Mouse (Mus musculus): Measurements from ENCODE around the gene Bcl2l11. TPM values are rescaled to one million over a fixed set of nuclear protein-coding genes. Genes with fewer than 3 reads are reported as not detected.
"Not testable (repeated sequence)": the region's sequence is repeated elsewhere in the genome, so short reads cannot be mapped to it uniquely, and the experiment has no call there.

Gene Bcl2l11
- polyA plus RNA-seq, 1 experiment from 2014 or later = 26.2 TPM

DNA sequence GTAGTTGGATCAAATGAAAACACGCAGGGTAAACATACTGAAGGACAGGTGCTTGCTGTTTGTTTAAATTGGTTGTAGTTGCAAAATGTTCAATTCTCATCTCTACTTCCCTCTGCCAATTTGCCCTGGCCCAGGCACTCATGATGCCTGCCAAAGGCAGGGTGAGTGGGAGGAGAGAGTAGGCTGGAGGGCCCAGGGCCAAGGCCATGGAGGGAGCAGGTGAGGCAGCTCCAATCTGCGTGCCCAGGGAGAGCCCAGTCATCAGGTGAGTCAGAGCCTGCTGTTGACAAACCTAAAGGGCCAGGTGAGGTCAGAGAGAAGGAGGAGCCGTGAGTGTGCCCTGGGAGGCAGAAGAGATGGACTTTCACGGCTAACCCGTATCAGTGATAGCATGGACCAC is 46.4 kb downstream of the Bcl2l11 start:
- Histone ChIP-seq H3K36me3 (no peaks in the 10 kb centered on the region), H3K27ac (no peak overlapping the region), H3K9me3 (no peaks in the 10 kb centered on the region), H3K27me3 (ENCODE audit: insufficient read depth, poor library complexity, severe bottlenecking) (no peaks in the 10 kb centered on the region), H3K4me3 (no peak overlapping the region), H3K4me1 (replicated peaks) (peaks cover 37% of the 10 kb centered on the region)
- WGBS = 93% methylated on average over 5 of the region's 5 CpGs
- DNase-seq (ENCODE audit: low spot score) = no peak

DNA sequence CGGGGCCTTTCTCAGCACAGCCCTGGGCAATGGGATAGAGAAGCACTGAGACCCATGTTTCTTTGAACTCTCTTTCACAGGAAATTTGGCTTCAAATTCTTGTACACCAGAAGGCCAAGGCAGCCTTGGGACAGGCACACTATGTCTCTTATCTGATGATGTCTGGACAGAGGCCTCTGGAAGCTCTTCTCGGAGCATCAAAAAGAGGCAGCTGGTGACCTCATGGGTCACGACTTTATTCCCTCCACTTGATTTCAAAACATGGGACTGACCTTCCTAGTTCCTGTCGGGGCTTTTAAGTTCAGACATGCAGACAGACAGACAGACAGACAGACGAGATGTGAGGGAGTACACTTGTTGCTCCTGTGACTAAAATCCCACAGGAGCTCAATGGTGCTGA is 48.3 kb downstream of the Bcl2l11 start:
- H3K27me3 ChIP-seq (ENCODE audit: insufficient read depth, poor library complexity, severe bottlenecking) = no peaks in the 10 kb centered on the region
- H3K4me1 ChIP-seq (replicated peaks) = peaks cover 48% of the 10 kb centered on the region
- DNase-seq (ENCODE audit: low spot score) = no peak
- 51% methylated on average over 5 of the region's 5 CpGs for WGBS
- no peaks in the 10 kb centered on the region for H3K9me3 ChIP-seq
- H3K36me3 ChIP-seq = no peaks in the 10 kb centered on the region
- no peak overlapping the region for H3K27ac ChIP-seq
- no peak overlapping the region for H3K4me3 ChIP-seq

DNA sequence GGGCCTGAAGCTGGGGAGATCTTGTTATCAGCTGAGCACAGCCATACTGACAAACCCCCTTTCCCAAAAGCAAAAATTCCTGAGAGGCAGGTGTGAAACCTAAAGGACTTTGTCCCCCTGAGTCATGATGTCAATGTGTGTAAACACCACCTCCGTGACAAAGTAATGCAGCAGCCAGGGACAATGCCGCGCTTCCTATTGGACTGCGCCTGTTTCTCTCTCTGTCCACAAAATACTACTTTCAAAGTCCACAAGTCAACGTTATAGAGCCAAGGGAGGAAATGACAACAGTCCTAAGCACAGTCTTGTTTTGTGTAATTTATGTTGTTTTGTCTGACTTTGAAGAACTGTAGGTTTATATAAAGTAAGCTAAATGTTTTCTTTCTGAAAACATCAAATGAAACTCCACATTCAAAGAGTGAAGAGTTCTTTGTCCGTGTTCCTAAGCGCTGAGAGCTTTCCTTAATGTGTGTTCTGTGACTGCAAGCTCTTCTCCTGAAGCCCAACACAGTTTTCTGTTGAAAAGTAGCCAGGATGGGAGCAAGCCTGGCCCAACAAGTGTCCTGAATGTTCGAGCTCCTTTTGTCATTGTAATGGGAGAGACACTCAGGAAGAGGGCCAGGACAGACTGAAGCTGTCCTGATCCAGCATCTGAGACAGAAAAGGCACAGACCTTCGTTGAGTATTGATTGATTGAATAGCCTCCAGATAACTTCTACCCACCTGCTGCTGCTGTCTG is 48.9 kb downstream of the Bcl2l11 start:
- H3K9me3 ChIP-seq = no peaks in the 10 kb centered on the region
- H3K4me3 ChIP-seq = no peak overlapping the region
- peaks cover 51% of the 10 kb centered on the region for H3K4me1 ChIP-seq (replicated peaks)
- H3K36me3 ChIP-seq = no peaks in the 10 kb centered on the region
- no peak for DNase-seq (ENCODE audit: low spot score)
- no peak overlapping the region for H3K27ac ChIP-seq
- no peaks in the 10 kb centered on the region for H3K27me3 ChIP-seq (ENCODE audit: insufficient read depth, poor library complexity, severe bottlenecking)
- 69% methylated on average over 9 of the region's 9 CpGs for WGBS

DNA sequence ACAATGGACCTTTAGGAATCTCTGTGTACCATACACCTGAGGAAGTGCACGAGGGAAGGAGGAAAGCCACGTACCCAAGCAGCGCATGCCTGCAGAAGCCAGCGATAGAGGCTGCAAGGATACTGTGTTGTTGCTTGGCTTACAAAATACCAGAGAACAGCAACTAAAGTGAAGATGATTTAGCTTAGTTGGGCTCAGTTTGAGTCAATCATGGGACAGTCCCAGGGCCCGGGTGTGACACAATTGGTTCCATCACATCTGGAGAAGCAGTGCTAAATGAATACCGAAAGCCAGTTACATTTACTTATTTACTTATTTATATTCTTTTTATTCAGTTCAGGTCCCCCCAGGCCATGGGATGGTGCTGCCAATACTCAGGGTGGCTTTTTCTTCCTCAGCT is 49.8 kb downstream of the Bcl2l11 start:
- DNase-seq (ENCODE audit: low spot score) = no peak
- H3K36me3 ChIP-seq = no peaks in the 10 kb centered on the region
- WGBS = 94% methylated on average over 6 of the region's 6 CpGs
- H3K4me1 ChIP-seq (replicated peaks) = peaks cover 54% of the 10 kb centered on the region
- no peaks in the 10 kb centered on the region for H3K9me3 ChIP-seq
- H3K4me3 ChIP-seq = no peak overlapping the region
- H3K27ac ChIP-seq = no peak overlapping the region
- no peaks in the 10 kb centered on the region for H3K27me3 ChIP-seq (ENCODE audit: insufficient read depth, poor library complexity, severe bottlenecking)

DNA sequence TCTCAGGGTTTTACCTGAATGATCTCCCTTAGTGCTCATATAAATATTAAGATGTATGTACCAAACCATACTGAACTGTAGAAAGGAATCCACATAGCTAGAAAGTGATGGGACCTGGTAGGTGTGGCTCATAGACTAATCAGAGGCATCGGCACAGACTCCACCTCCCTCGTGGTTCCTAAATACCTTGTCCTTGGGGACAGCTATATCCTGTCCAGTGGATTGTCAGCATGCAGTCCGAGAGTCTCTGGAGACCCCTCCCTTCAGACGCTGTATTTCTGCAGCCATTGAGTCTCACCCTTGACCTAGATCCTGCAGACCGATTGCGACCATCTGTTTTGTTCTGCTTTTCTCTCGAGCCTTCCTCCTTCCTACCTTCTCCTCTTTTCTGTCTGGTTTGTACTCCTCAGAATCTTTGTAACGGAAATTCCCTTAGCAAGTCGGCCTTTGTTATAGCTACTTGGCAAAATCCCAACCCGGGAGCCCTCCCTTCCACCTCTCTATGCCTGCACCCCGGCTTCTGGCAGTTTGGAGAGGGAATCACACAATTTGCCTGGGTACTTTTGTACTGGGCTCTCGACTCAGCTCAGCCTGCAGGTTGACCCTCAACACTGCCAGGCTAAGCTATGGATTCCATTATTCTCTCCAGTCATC is 50.7 kb downstream of the Bcl2l11 start:
- no peaks in the 10 kb centered on the region for H3K9me3 ChIP-seq
- peaks cover 54% of the 10 kb centered on the region for H3K4me1 ChIP-seq (replicated peaks)
- no peaks in the 10 kb centered on the region for H3K27me3 ChIP-seq (ENCODE audit: insufficient read depth, poor library complexity, severe bottlenecking)
- WGBS = 65% methylated on average over 12 of the region's 12 CpGs
- no peak for DNase-seq (ENCODE audit: low spot score)
- no peak overlapping the region for H3K4me3 ChIP-seq
- H3K36me3 ChIP-seq = no peaks in the 10 kb centered on the region
- peak overlapping the region; percentile 56 for H3K27ac ChIP-seq

DNA sequence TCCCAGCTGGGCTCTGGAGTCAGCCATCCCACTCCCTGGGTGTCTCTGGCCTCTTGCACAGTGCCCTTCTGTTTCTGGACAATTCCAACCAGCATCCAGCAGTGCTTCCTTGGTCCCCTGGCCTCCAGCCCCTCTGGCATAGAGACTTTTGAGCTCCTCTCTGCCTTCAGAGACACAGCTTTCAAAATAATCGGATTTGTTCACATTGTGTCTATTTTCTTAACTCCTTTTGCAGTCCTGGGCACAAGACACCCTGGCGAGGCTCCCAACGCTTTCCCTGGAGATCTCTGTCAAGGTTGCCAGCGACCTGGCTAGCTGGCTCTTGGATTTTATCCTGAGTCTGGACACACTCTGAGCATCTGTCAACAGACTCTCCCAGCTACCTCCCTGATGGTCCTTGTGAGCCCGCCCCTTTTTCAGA is 51.4 kb downstream of the Bcl2l11 start:
- no peaks in the 10 kb centered on the region for H3K27me3 ChIP-seq (ENCODE audit: insufficient read depth, poor library complexity, severe bottlenecking)
- WGBS = 62% methylated on average over 5 of the region's 5 CpGs
- H3K4me1 ChIP-seq (replicated peaks) = peaks cover 54% of the 10 kb centered on the region
- 0 out of 2 replicates have a peak, but pooled peaks cover 3% of the 10 kb centered on the region for H3K9me3 ChIP-seq
- no peaks in the 10 kb centered on the region for H3K36me3 ChIP-seq
- peak overlapping the region; percentile 56 for H3K27ac ChIP-seq
- DNase-seq (ENCODE audit: low spot score) = no peak
- no peak overlapping the region for H3K4me3 ChIP-seq

DNA sequence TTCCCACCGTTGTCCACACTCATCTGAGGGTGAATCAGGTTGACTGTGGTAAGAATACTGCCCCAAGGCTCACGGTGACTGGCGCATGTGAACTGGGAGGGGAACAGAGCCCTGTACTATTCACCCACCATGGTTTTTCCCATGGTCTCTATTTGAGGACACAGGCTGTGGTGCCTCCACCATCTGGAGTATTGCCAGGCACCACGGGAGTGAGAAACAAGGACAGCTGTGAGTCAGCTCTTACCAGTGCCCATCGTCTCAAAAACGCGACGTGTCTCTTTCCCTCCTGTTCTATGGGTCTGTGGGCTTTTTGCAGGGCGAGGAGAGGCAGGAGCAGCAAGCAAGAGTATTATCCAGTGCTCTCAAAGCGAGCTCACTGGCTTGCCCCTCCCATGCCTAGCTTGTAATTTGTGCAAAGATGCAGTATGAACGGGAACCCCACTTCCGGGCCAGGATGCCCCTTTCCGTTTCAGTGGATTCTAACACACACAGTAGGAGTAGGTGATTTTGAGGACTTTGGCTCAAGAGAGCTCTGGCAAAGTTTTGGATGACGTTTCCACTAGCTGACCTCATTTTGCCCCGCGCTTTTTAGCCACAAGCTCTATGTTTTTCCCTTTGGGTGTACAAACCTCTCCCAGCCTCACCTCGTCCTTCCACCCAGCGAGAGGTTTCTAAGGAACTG is 53.4 kb downstream of the Bcl2l11 start:
- peaks cover 47% of the 10 kb centered on the region for H3K4me1 ChIP-seq (replicated peaks)
- H3K4me3 ChIP-seq = no peak overlapping the region
- 0 out of 2 replicates have a peak, but pooled peaks cover 3% of the 10 kb centered on the region for H3K9me3 ChIP-seq
- H3K36me3 ChIP-seq = no peaks in the 10 kb centered on the region
- 0 out of 2 replicates have a peak overlapping the region, but pooled peaks have one; percentile 25 for H3K27ac ChIP-seq
- WGBS = 73% methylated on average over 18 of the region's 18 CpGs
- DNase-seq (ENCODE audit: low spot score) = peak; percentile 31
- H3K27me3 ChIP-seq (ENCODE audit: insufficient read depth, poor library complexity, severe bottlenecking) = no peaks in the 10 kb centered on the region

DNA sequence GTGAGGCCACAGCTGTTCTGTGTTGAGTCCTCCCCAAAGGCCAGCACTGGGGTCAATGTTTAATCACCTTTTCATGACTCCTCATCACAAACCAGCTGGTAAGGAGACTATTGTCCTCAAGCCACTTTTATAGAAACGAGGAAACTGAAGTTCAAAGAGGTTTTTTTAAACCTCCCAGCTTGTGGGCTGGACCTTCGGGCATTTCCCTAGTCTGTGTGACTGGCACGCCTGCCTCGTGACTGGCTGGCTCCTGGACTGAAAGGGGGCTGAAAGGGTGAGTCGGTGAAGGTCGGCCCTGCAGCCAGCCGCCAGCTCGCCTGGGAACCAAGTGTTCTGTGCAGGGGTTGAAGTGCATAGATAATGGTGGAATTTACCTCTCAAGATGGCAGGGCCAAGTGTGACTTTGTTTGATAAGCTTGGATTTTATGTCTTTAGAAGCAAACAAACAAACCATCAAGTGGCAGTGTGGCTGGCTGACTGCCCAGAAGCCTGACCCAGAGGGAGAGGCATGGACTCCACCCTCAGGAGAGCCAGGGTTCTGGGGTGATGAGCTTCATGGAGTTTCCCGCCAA is 54.1 kb downstream of the Bcl2l11 start:
- Histone ChIP-seq H3K27me3 (ENCODE audit: insufficient read depth, poor library complexity, severe bottlenecking) (no peaks in the 10 kb centered on the region), H3K4me3 (no peak overlapping the region), H3K9me3 (0 out of 2 replicates have a peak, but pooled peaks cover 3% of the 10 kb centered on the region), H3K27ac (peak overlapping the region; percentile 47), H3K4me1 (replicated peaks) (peaks cover 41% of the 10 kb centered on the region), H3K36me3 (no peaks in the 10 kb centered on the region)
- WGBS = 41% methylated on average over 9 of the region's 9 CpGs
- DNase-seq (ENCODE audit: low spot score) = peak; percentile 35

DNA sequence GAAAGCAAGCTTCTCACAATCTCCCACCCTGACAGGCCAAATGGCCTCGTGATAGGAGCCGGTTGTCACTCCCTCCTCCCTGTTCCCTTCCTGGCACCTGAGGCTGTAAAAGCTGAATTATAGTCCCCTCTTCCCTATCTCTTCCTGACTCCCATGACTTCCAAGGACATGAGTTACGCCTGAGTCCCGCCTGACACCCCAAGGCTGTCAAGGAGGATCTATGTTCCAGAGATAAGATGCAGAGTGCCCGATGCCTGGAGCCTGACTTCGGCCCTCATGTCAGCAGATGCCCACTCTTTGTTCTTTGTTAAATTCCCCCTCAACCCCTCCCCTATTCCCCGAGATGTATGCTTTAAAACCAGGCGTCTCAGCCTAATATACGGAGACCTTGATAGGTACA is 56.3 kb downstream of the Bcl2l11 start:
- not testable (repeated sequence) for H3K27ac ChIP-seq; H3K4me3 ChIP-seq; H3K9me3 ChIP-seq; DNase-seq (ENCODE audit: low spot score); H3K36me3 ChIP-seq; H3K27me3 ChIP-seq (ENCODE audit: insufficient read depth, poor library complexity, severe bottlenecking)
- H3K4me1 ChIP-seq (replicated peaks) = peaks cover 24% of the 10 kb centered on the region
- WGBS = 94% methylated on average over 9 of the region's 9 CpGs

DNA sequence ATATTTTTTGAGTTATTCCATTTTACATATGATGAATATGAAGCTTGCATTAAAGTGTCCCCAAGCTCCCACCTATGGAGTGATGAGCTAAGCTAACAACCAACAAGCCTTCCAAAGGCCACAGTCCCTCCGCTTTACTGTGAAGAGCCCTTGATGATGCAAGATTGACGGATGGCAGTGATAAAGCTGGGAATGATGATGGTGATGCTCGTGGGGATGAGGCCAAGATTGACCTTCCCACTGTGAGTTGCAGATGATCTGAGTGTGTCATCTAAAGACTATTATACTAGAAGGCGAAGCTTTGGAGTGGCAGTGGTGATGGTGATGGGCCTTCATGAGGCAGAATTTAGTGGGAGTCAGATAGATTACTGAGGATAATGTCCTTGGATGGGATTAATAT is 56.9 kb downstream of the Bcl2l11 start:
- peaks cover 19% of the 10 kb centered on the region for H3K4me1 ChIP-seq (replicated peaks)
- DNase-seq (ENCODE audit: low spot score) = no peak
- H3K4me3 ChIP-seq = no peak overlapping the region
- no peaks in the 10 kb centered on the region for H3K27me3 ChIP-seq (ENCODE audit: insufficient read depth, poor library complexity, severe bottlenecking)
- H3K27ac ChIP-seq = no peak overlapping the region
- WGBS = 90% methylated on average over 4 of the region's 4 CpGs
- no peaks in the 10 kb centered on the region for H3K36me3 ChIP-seq
- 0 out of 2 replicates have a peak, but pooled peaks cover 3% of the 10 kb centered on the region for H3K9me3 ChIP-seq

DNA sequence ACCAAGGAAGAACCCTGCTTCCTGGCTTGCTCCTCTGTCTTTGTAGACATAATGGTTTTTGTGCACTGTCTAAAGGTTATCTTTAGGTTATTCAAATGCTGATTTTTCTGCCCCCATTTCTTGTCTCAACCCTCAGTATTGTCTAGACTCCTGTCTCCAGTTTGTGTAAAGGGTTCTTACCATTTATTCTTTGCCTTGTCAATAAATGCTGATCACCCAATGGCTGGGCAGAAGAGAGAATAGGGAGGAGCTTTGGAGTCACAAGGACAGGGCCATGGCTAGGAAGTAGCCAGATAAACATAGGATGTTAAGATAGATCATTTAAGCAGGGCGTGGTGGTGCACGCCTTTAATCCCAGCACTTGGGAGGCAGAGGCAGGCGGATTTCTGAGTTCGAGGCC is 57.9 kb downstream of the Bcl2l11 start:
- H3K9me3 ChIP-seq = 0 out of 2 replicates have a peak, but pooled peaks cover 3% of the 10 kb centered on the region
- no peak overlapping the region for H3K27ac ChIP-seq
- DNase-seq (ENCODE audit: low spot score) = no peak
- peaks cover 16% of the 10 kb centered on the region for H3K4me1 ChIP-seq (replicated peaks)
- H3K27me3 ChIP-seq (ENCODE audit: insufficient read depth, poor library complexity, severe bottlenecking) = no peaks in the 10 kb centered on the region
- no peak overlapping the region for H3K4me3 ChIP-seq
- WGBS = 93% methylated on average over 4 of the region's 4 CpGs
- no peaks in the 10 kb centered on the region for H3K36me3 ChIP-seq

DNA sequence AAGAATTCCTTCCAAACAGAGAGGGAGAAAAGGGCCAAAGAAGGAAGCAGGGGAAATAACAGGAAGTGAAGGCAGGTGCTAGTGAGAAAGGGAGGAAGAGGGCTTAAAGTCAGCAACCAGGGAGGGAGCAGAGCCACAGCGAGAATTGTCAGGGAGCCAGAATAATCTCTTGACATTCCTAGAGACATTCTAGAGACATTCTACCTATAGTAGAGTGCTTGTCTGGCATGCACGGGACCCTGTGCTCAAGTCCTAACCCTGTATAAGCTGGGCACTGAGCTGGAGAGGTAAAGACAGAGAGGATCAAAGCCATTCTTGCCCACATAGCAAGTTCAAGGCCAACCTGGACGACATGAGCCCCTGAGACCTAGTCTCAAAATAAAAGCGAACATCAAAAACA is 60.1 kb downstream of the Bcl2l11 start:
- no peaks in the 10 kb centered on the region for H3K36me3 ChIP-seq
- no peak for DNase-seq (ENCODE audit: low spot score)
- H3K27ac ChIP-seq = no peak overlapping the region
- H3K4me1 ChIP-seq (replicated peaks) = 0 out of 2 replicates have a peak, but pooled peaks cover 4% of the 10 kb centered on the region
- no peak overlapping the region for H3K4me3 ChIP-seq
- WGBS = 86% methylated on average over 4 of the region's 4 CpGs
- no peaks in the 10 kb centered on the region for H3K27me3 ChIP-seq (ENCODE audit: insufficient read depth, poor library complexity, severe bottlenecking)
- H3K9me3 ChIP-seq = 0 out of 2 replicates have a peak, but pooled peaks cover 3% of the 10 kb centered on the region

Data from hindbrain, embryonic 10.5 days (tissue).